Mouse (Mus musculus): ENCODE results near the gene Ppp1r1b. TPM values are rescaled to one million over a fixed set of nuclear protein-coding genes. Genes with fewer than 3 reads are reported as not detected.

The Ppp1r1b gene
- total RNA-seq, 2 experiments from 2014 or later: 0.35 TPM; not detected in 1

DNA sequence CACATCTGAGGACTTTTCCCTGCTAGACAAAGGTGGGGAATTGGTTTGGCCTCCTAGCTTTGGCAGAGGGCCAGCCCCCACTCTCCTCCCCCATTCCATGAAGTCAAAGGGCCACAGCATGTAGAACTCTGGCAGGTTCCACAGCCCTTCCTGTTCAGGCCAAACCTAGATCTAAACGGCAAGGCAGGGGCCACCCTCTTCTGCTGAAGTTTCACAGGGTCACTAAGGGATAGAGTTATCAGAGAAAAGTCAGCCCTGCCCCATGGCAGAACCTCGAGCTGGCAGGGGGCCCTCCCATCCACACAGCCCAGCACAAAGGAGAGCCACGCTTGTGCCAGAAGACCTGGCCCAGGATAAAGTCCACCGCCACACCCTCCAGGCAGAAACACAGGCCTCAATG, 46.8 kb downstream of the Ppp1r1b start:
- DNase-seq: no peak

GRCm38 (mm10) chr11:98397946-98398345, 49.7 kb downstream of the Ppp1r1b start:
- no peak for DNase-seq

GRCm38 (mm10) chr11:98400161-98400726, 52.0 kb downstream of the Ppp1r1b start, which contains the start of gene Pgap3:
Gene Pgap3 (minus strand): TSS chr11:98400490.
- DNase-seq: peak; percentile 88

DNA sequence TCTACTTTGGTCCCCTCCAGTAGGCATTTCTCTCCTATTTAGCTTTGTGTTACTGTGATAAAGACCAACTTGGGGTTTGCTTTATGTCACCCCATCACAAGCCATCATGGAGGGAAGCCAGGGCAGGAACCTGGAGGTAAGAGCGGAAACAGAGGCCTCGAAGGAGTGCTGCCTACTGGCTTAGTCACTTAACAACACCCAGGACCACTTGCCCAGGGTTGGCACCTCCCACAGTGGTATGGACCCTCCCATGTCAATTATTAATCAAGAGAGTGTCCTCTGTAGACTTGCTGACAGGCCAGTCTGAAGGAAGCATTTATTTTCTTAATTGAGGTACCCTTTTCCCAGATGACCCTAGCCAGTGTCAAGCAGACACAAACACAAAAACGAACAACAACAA, 52.6 kb downstream of the Ppp1r1b start:
- no peak for DNase-seq

- no peak for DNase-seq
These were observed 58.4 kb downstream of the Ppp1r1b start for GRCm38 (mm10) chr11:98406621-98407020.

Other genes with a start within 250 kb of the Ppp1r1b start
- gene Fbxl20, start 198.0 kb upstream of the Ppp1r1b start, total RNA-seq (2021): 10 to 100 TPM; 10.3 to 11.1 TPM
- 10 to 100 TPM; 21.2 to 23.1 TPM for gene Med1, start 155.1 kb upstream of the Ppp1r1b start, total RNA-seq (2021)
- gene Cdk12, start 145.3 kb upstream of the Ppp1r1b start, total RNA-seq (2021): 10 to 100 TPM; 13.0 to 14.0 TPM
- not detected for gene Neurod2, start 18.8 kb upstream of the Ppp1r1b start, total RNA-seq (2021)
- 10 to 100 TPM in 1 of 2 experiments, 1 to 10 TPM in 1; 9.6 to 11.8 TPM for gene Stard3, start 10.0 kb downstream of the Ppp1r1b start, total RNA-seq (2021)
- gene Tcap, start 35.4 kb downstream of the Ppp1r1b start, total RNA-seq (2021): 1,000 to 10,000 TPM; 2,256 to 3,626 TPM
- gene Pnmt, start 38.0 kb downstream of the Ppp1r1b start, total RNA-seq (2021): 1 to 10 TPM in 1 of 2 experiments, under 1 TPM in 1; 0.87 to 2.9 TPM
- 1 to 10 TPM; 1.9 to 2.1 TPM for gene Pgap3, start 52.1 kb downstream of the Ppp1r1b start, total RNA-seq (2021)
- gene Erbb2, start 64.1 kb downstream of the Ppp1r1b start, total RNA-seq (2021): 1 to 10 TPM; 2.0 to 2.3 TPM
- 10 to 100 TPM; 31.7 to 35.5 TPM for gene Mien1, start 90.6 kb downstream of the Ppp1r1b start, total RNA-seq (2021)
- gene Grb7, start 98.0 kb downstream of the Ppp1r1b start, total RNA-seq (2021): under 1 TPM in 1 of 2 experiments, not detected in 1; 0.16 TPM
- under 1 TPM in 1 of 2 experiments, not detected in 1; 0.15 TPM for gene Ikzf3, start 197.6 kb downstream of the Ppp1r1b start, total RNA-seq (2021)
- not detected for gene Zpbp2, start 202.7 kb downstream of the Ppp1r1b start, total RNA-seq (2021)
- gene Ormdl3, start 239.0 kb downstream of the Ppp1r1b start, total RNA-seq (2021): 10 to 100 TPM; 19.9 to 28.2 TPM
- not detected for gene Lrrc3c, start 249.9 kb downstream of the Ppp1r1b start, total RNA-seq (2021)